In the genomic region with DNA sequence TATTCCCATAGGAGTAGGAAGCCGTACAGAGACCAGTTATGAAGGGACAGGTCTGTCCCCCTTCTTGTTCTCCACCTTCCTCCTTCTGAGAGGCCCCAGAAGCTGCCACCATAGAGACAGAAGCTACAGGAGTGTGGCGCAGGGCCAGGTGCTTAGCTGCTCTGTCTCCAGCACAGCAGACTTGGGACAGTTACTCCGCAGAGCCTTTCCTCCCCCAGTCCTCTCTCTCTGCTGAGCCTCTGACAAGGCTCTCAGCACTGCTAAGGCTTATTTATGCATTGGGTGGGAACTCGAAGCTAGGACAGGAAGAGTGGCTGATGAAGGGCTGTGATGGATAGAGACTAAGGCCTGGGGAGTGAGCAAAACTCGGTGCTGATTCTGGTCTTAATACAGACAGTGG, we compare ENCODE assay signal across 10 mouse cellular contexts. TPM values are rescaled to one million over a fixed set of nuclear protein-coding genes. Genes with fewer than 3 reads are reported as not detected.
DNase-seq lines count a peak whose midpoint lies in the region; ATAC-seq lines count a peak whose summit lies in the region.
"Had no signal": no experiment of that assay in that cellular context is flagged by ENCODE, and none has a peak within 500 bp of the region (broad histone marks: within the 10 kb centered on the region; RNA-seq: fewer than 3 reads in every experiment).

No protein-coding gene starts in this region.

- H3K4me3 ChIP-seq in heart, embryonic 13.5 days, result no peak overlapping the region
- no peak overlapping the region for H3K4me3 ChIP-seq in heart, embryonic 11.5 days (ENCODE audit: low read depth, low read length)
- H3K4me3 ChIP-seq: intestine, embryonic 15.5 days had no signal

- 23% methylated on average over 5 of the region's 5 CpGs for WGBS in heart, embryonic 13.5 days
- 46% methylated on average over 5 of the region's 5 CpGs for WGBS in heart, embryonic 11.5 days (ENCODE audit: insufficient replicate concordance)

- DNase-seq in adrenal gland, postnatal 14 days, result peak; percentile 40
- DNase-seq in adrenal gland, postnatal 25 days, result no peak
- peak; percentile 40 to 68 for DNase-seq in kidney, postnatal 25 days
- DNase-seq in kidney, adult 9 months, result no peak
- peak; percentile 58 for DNase-seq in adipocyte (ENCODE audit: low spot score)
- DNase-seq in B cell, adult 2 months, result no peak

- H3K4me2 ChIP-seq in heart, embryonic 13.5 days, result no peak overlapping the region; the same call in 1 of the 2 replicates
- no peak overlapping the region for H3K4me2 ChIP-seq in heart, embryonic 11.5 days
- H3K4me2 ChIP-seq: intestine, embryonic 15.5 days had no signal

- H3K4me1 ChIP-seq in heart, embryonic 13.5 days, result peaks cover 93% of the 10 kb centered on the region
- peaks cover 74% of the 10 kb centered on the region for H3K4me1 ChIP-seq in heart, embryonic 11.5 days (ENCODE audit: control insufficient read depth, insufficient read depth, low read length)

- no peaks in the 10 kb centered on the region for H3K27me3 ChIP-seq in heart, embryonic 13.5 days (replicated peaks)
- H3K27me3 ChIP-seq in heart, embryonic 11.5 days (ENCODE audit: control insufficient read depth, insufficient read depth, low read length), result no peaks in the 10 kb centered on the region

- H3K9ac ChIP-seq in heart, embryonic 13.5 days, result peak overlapping the region; percentile 58
- no peak overlapping the region for H3K9ac ChIP-seq in heart, embryonic 11.5 days (ENCODE audit: low read depth, low read length)
- H3K9ac ChIP-seq: intestine, embryonic 15.5 days had no signal

- peaks cover 2% of the 10 kb centered on the region; the same call in 1 of the 2 replicates for H3K36me3 ChIP-seq in heart, embryonic 13.5 days
- no peaks in the 10 kb centered on the region for H3K36me3 ChIP-seq in heart, embryonic 11.5 days (ENCODE audit: control insufficient read depth, insufficient read depth, low read length)
- H3K36me3 ChIP-seq: intestine, embryonic 15.5 days had no signal

- H3K27ac ChIP-seq in heart, embryonic 13.5 days (replicated peaks), result peak overlapping the region; percentile 67
- H3K27ac ChIP-seq in heart, embryonic 11.5 days (ENCODE audit: low read depth, low read length), result no peak overlapping the region
- H3K27ac ChIP-seq: intestine, embryonic 15.5 days had no signal

- H3K9me3 ChIP-seq in heart, embryonic 13.5 days, result no peaks in the 10 kb centered on the region
- H3K9me3 ChIP-seq in heart, embryonic 11.5 days (replicated peaks; ENCODE audit: control insufficient read depth, low read length), result no peaks in the 10 kb centered on the region
- H3K9me3 ChIP-seq: intestine, embryonic 15.5 days had no signal

- no peak for ATAC-seq in heart, embryonic 13.5 days (ENCODE audit: extremely low read depth, insufficient number of reproducible peaks, low FRiP score, low TSS enrichment)
- ATAC-seq in heart, embryonic 11.5 days (replicated peaks; ENCODE audit: insufficient number of reproducible peaks, low FRiP score, low TSS enrichment), result no peak
- ATAC-seq: forebrain, embryonic 14.5 days; intestine, embryonic 15.5 days had no signal

RNA-seq across cellular contexts. Expression of a gene that starts 15.8 kb away (rescaled TPM):
- 5.7 and 5.9 TPM in 2 replicates for total RNA-seq in adrenal gland, postnatal 14 days (2021)
- total RNA-seq in adrenal gland, postnatal 25 days (2021), result 2.2 and 3.3 TPM in 2 replicates
- polyA plus RNA-seq in heart, embryonic 13.5 days (2015; fragmentation: Nextera tagmentation; extraction: Ambion mirVana), result 13.3 and 13.7 TPM in 2 replicates
- 11.6 and 11.8 TPM in 2 replicates for polyA plus RNA-seq in heart, embryonic 11.5 days (2014; fragmentation: Nextera tagmentation; extraction: Ambion mirVana)

Comparison
In these comparisons a context has a peak if more than half of its experiments do, and no peak if none do; other contexts are left out.
1. DNase-seq: peak in adrenal gland, postnatal 14 days (single experiment), kidney, postnatal 25 days (2 of 2) and adipocyte (single experiment); none in adrenal gland, postnatal 25 days (single experiment), kidney, adult 9 months (single experiment) and B cell, adult 2 months (0 of 2).